Mouse (Mus musculus) embryonic facial prominence, embryonic 10.5 days (tissue): ENCODE measurements around the gene Rln3. TPM values are rescaled to one million over a fixed set of nuclear protein-coding genes. Genes with fewer than 3 reads are reported as not detected.

ENCODE experiments used
- DNase-seq: peaks from one replicate; pipeline ENCODE4 v3.0.0-alpha.2; 2017; ENCODE audit warnings: low spot score
- H3K27ac ChIP-seq: fragments of 300-500 bp; sonication (generic); replicated peaks from 2 replicates; pipeline ENCODE4 v1.5.1; 2016; ENCODE audit warnings: mild to moderate bottlenecking
- H3K27me3 ChIP-seq: fragments of 300-500 bp; sonication (generic); replicated peaks from 2 replicates; pipeline ENCODE4 v1.6.1; 2016; ENCODE audit warnings: low read depth, mild to moderate bottlenecking; ENCODE audit not compliant: poor library complexity, severe bottlenecking
- H3K36me3 ChIP-seq: fragments of 300-500 bp; sonication (generic); replicated peaks from 2 replicates; pipeline ENCODE4 v1.6.1; 2016; ENCODE audit warnings: mild to moderate bottlenecking, moderate library complexity
- H3K4me1 ChIP-seq: fragments of 300-500 bp; sonication (generic); 2 replicates; pipeline ENCODE4 v1.6.1; 2016
- H3K4me3 ChIP-seq: fragments of 300-500 bp; sonication (generic); 2 replicates; pipeline ENCODE4 v1.5.1; 2016; ENCODE audit warnings: mild to moderate bottlenecking, moderate library complexity
- H3K9me3 ChIP-seq: fragments of 300-500 bp; sonication (generic); 2 replicates; pipeline ENCODE4 v1.6.1; 2016; ENCODE audit warnings: mild to moderate bottlenecking
- WGBS: fragments of 180-500 bp; shearing (Covaris S2); methylation state at CpG from one replicate; pipeline ENCODE4 v1.1.7; 2016; 5-methylcytosine and 5-hydroxymethylcytosine counted together
- microRNA counts: library from miRNA; unstranded; fragments of <30 nt; microRNA quantifications from one replicate; lab custom pipeline; 2017
- microRNA-seq: library from miRNA; unstranded; fragments of <30 nt; microRNA quantifications from one replicate; pipeline ENCODE4, GENCODE M21; 2017
- polyA plus RNA-seq: library from polyadenylated mRNA; unstranded; fragments of >200 nt; fragmentation: Nextera tagmentation; extraction: Ambion mirVana; gene quantifications from 2 replicates; pipeline ENCODE4 v1.2.1, GENCODE M21; 2016

The Rln3 gene
- polyA plus RNA-seq, 1 experiment from 2014 or later, result not detected

GRCm38 (mm10) chr8:83998231-83999056 lies 46.4 kb downstream of the Rln3 start:
- Histone ChIP-seq H3K9me3 (no peaks in the 10 kb centered on the region), H3K27ac (peak overlapping the region; percentile 87), H3K36me3 (peaks cover 63% of the 10 kb centered on the region), H3K27me3 (peaks cover 46% of the 10 kb centered on the region), H3K4me1 (peaks cover 51% of the 10 kb centered on the region), H3K4me3 (peak overlapping the region; percentile 87)
- peak; percentile 77 for DNase-seq
- WGBS, result 10% methylated on average over 92 of the region's 92 CpGs

GRCm38 (mm10) chr8:83997511-83998141 lies 47.2 kb downstream of the Rln3 start, which contains the start of gene Samd1:
Samd1 (plus strand) TSS chr8:83997672.
- peak; percentile 73 for DNase-seq
- Histone ChIP-seq H3K27ac (peak within 1 kb of the TSS; percentile 96), H3K36me3 (peaks cover 62% of the 10 kb centered on the region), H3K4me3 (peak within 1 kb of the TSS; percentile 87), H3K9me3 (no peaks in the 10 kb centered on the region), H3K4me1 (peaks cover 43% of the 10 kb centered on the region), H3K27me3 (peaks cover 38% of the 10 kb centered on the region)
- 7% methylated on average over 108 of the region's 112 CpGs for WGBS

- no peaks in the 10 kb centered on the region for H3K9me3 ChIP-seq
- peak; percentile 95 for DNase-seq
- H3K27ac ChIP-seq, result peak overlapping the region; percentile 96
- H3K4me3 ChIP-seq, result peak overlapping the region; percentile 87
- peaks cover 62% of the 10 kb centered on the region for H3K36me3 ChIP-seq
- H3K27me3 ChIP-seq, result peaks cover 30% of the 10 kb centered on the region
- under 1% methylated on average over 84 of the region's 103 CpGs for WGBS
- peaks cover 42% of the 10 kb centered on the region for H3K4me1 ChIP-seq
These were observed 48.0 kb downstream of the Rln3 start for GRCm38 (mm10) chr8:83996567-83997505.

- Histone ChIP-seq H3K9me3 (no peaks in the 10 kb centered on the region), H3K27me3 (peaks cover 21% of the 10 kb centered on the region), H3K4me3 (peak overlapping the region; percentile 87), H3K27ac (peak overlapping the region; percentile 96), H3K36me3 (peaks cover 62% of the 10 kb centered on the region), H3K4me1 (peaks cover 34% of the 10 kb centered on the region)
- DNase-seq, result no peak
- 10% methylated on average over 12 of the region's 12 CpGs for WGBS
These were observed 48.8 kb downstream of the Rln3 start for GRCm38 (mm10) chr8:83995973-83996372.

- H3K27ac ChIP-seq, result no peak overlapping the region
- peaks cover 19% of the 10 kb centered on the region for H3K4me1 ChIP-seq
- no peaks in the 10 kb centered on the region for H3K9me3 ChIP-seq
- WGBS, result 88% methylated on average over 3 of the region's 3 CpGs
- no peak overlapping the region for H3K4me3 ChIP-seq
- DNase-seq, result no peak
- H3K36me3 ChIP-seq, result peaks cover 62% of the 10 kb centered on the region
- peaks cover 2% of the 10 kb centered on the region for H3K27me3 ChIP-seq
These were observed 50.8 kb downstream of the Rln3 start for GRCm38 (mm10) chr8:83994030-83994429.

MicroRNA genes within 50 kb of the gene (microRNA counts, 519-probe panel; counts per million panel counts)
- 188 counts per million, percentile 57 among the panel's probes with 10 or more counts for microRNA mmu-miR-1199 (lab: Ali Mortazavi, UCI)
- microRNA mmu-miR-709 (lab: Ali Mortazavi, UCI), result 3,179 counts per million, percentile 70 among the panel's probes with 10 or more counts

Small RNA genes lying within 50 kb of the gene (microRNA-seq; reads per million reads assigned to microRNA genes)
- 3.7 reads per million, percentile 6 among the genes with 10 or more reads in this experiment for gene Mir1199
- not detected for gene Mir709
- gene Mir8111, result 1.2 reads per million

Other genes starting within 250 kb of the Rln3 start
- gene Adgrl1, start 144.9 kb downstream of the Rln3 start, polyA plus RNA-seq, result 12.4 and 13.9 TPM in 2 replicates
- 0.54 and 1.0 TPM in 2 replicates for gene Gm10644, start 89.8 kb downstream of the Rln3 start, polyA plus RNA-seq
- 95.4 and 105 TPM in 2 replicates for gene Asf1b, start 89.5 kb downstream of the Rln3 start, polyA plus RNA-seq
- gene Prkaca, start 72.0 kb downstream of the Rln3 start, polyA plus RNA-seq, result 150 and 153 TPM in 2 replicates
- 12.1 and 12.2 TPM in 2 replicates for gene Samd1, start 47.3 kb downstream of the Rln3 start, polyA plus RNA-seq
- 0.60 and 1.0 TPM in 2 replicates for gene 1700067K01Rik, start 43.5 kb downstream of the Rln3 start, polyA plus RNA-seq
- 0.28 TPM in 1 of 2 replicates, not detected in the other for gene 2210011C24Rik, start 32.8 kb downstream of the Rln3 start, polyA plus RNA-seq
- gene Palm3, start 23.5 kb downstream of the Rln3 start, polyA plus RNA-seq, result 9.3 and 11.5 TPM in 2 replicates
- gene Il27ra, start 2.4 kb downstream of the Rln3 start, polyA plus RNA-seq, result 0.16 and 0.29 TPM in 2 replicates
- gene Gm10643, start 20.1 kb upstream of the Rln3 start, polyA plus RNA-seq, result 1.1 and 1.4 TPM in 2 replicates
- gene Rfx1, start 21.8 kb upstream of the Rln3 start, polyA plus RNA-seq, result 9.7 TPM in 2 replicates
- gene Dcaf15, start 59.8 kb upstream of the Rln3 start, polyA plus RNA-seq, result 15.9 and 18.0 TPM in 2 replicates
- gene Podnl1, start 81.0 kb upstream of the Rln3 start, polyA plus RNA-seq, result 0.08 and 0.12 TPM in 2 replicates
- 20.4 and 21.0 TPM in 2 replicates for gene Cc2d1a, start 102.9 kb upstream of the Rln3 start, polyA plus RNA-seq
- gene 4930432K21Rik, start 103.0 kb upstream of the Rln3 start, polyA plus RNA-seq, result 1.5 and 1.8 TPM in 2 replicates
- 2.4 and 3.5 TPM in 2 replicates for gene Nanos3, start 140.2 kb upstream of the Rln3 start, polyA plus RNA-seq
- gene Zswim4, start 192.1 kb upstream of the Rln3 start, polyA plus RNA-seq, result 37.2 and 41.7 TPM in 2 replicates
- gene D8Ertd738e, start 204.7 kb upstream of the Rln3 start, polyA plus RNA-seq, result 409 and 427 TPM in 2 replicates
- 64.0 and 64.2 TPM in 2 replicates for gene Mri1, start 212.3 kb upstream of the Rln3 start, polyA plus RNA-seq
- 21.9 and 24.6 TPM in 2 replicates for gene Ccdc130, start 225.4 kb upstream of the Rln3 start, polyA plus RNA-seq